In genomic region chr4:42184324-42184979, GRCm38 (mm10) we compare ENCODE assay signal across 23 mouse cellular contexts. TPM values are rescaled to one million over a fixed set of nuclear protein-coding genes. Genes with fewer than 3 reads are reported as not detected.
DNase-seq lines count a peak whose midpoint lies in the region; ATAC-seq and TF ChIP-seq lines count a peak whose summit lies in the region.
"Not testable (repeated sequence)": the region's sequence is repeated elsewhere in the genome, so short reads cannot be mapped to it uniquely, and the experiment has no call there.
"Had no signal": no experiment of that assay in that cellular context is flagged by ENCODE, and none has a peak within 500 bp of the region (broad histone marks: within the 10 kb centered on the region; RNA-seq: fewer than 3 reads in every experiment).

No protein-coding gene starts in this region.

- not testable (repeated sequence) for H3K27ac ChIP-seq in forebrain, embryonic 12.5 days; forebrain, postnatal 0 days (ENCODE audit: low read depth, low read length); hindbrain, embryonic 14.5 days; kidney, embryonic 15.5 days; midbrain, embryonic 11.5 days (ENCODE audit: low read depth, low read length); midbrain, embryonic 16.5 days (ENCODE audit: low read length); neural tube, embryonic 15.5 days (replicated peaks)

- H3K4me3 ChIP-seq in forebrain, embryonic 12.5 days (replicated peaks); forebrain, postnatal 0 days (ENCODE audit: low read depth, low read length); hindbrain, embryonic 14.5 days (replicated peaks; ENCODE audit: low read length); kidney, embryonic 15.5 days (replicated peaks); midbrain, embryonic 11.5 days (ENCODE audit: low read depth, low read length); midbrain, embryonic 16.5 days (ENCODE audit: low read depth, low read length); neural tube, embryonic 15.5 days (replicated peaks): not testable (repeated sequence)

- H3K9me3 ChIP-seq in forebrain, embryonic 12.5 days; forebrain, postnatal 0 days (ENCODE audit: low read length); hindbrain, embryonic 14.5 days (ENCODE audit: control insufficient read depth, low read length); kidney, embryonic 15.5 days (replicated peaks); midbrain, embryonic 11.5 days (ENCODE audit: control insufficient read depth, low read length); midbrain, embryonic 16.5 days (replicated peaks; ENCODE audit: control insufficient read depth, low read length, poor library complexity, severe bottlenecking); neural tube, embryonic 15.5 days (replicated peaks): not testable (repeated sequence)

- TF ChIP-seq CTCF in forebrain, postnatal 0 days (IDR thresholded peaks at IDR 0.05; ENCODE audit: low read depth): not testable (repeated sequence)

- not testable (repeated sequence) for DNase-seq in forebrain, postnatal 0 days; hindbrain, embryonic 14.5 days (ENCODE audit: low spot score); midbrain, embryonic 11.5 days (ENCODE audit: low spot score, missing footprints)

- not testable (repeated sequence) for H3K36me3 ChIP-seq in forebrain, embryonic 12.5 days (replicated peaks); forebrain, postnatal 0 days (ENCODE audit: insufficient read depth); hindbrain, embryonic 14.5 days (replicated peaks; ENCODE audit: control insufficient read depth, insufficient read depth); kidney, embryonic 15.5 days; midbrain, embryonic 11.5 days (ENCODE audit: control insufficient read depth, insufficient read depth, low read length); midbrain, embryonic 16.5 days (ENCODE audit: control insufficient read depth, insufficient read depth, low read length); neural tube, embryonic 15.5 days

- not testable (repeated sequence) for H3K4me1 ChIP-seq in forebrain, embryonic 12.5 days; forebrain, postnatal 0 days (ENCODE audit: insufficient read depth); hindbrain, embryonic 14.5 days (replicated peaks; ENCODE audit: control insufficient read depth, insufficient read depth, low read length); kidney, embryonic 15.5 days; midbrain, embryonic 11.5 days (ENCODE audit: control insufficient read depth, insufficient read depth, low read length); midbrain, embryonic 16.5 days (ENCODE audit: control insufficient read depth, insufficient read depth, low read length); neural tube, embryonic 15.5 days

- peak; percentile 77 for ATAC-seq in forebrain, embryonic 12.5 days (ENCODE audit: low FRiP score)
- peak; percentile 71 for ATAC-seq in forebrain, postnatal 0 days
- peak; percentile 24; the same call in 1 of the 2 replicates for ATAC-seq in hindbrain, embryonic 14.5 days (ENCODE audit: low FRiP score)
- peak; percentile 64 for ATAC-seq in kidney, embryonic 15.5 days (replicated peaks; ENCODE audit: low FRiP score)
- peak; percentile 71 for ATAC-seq in midbrain, embryonic 11.5 days (ENCODE audit: low FRiP score)
- peak; percentile 60 for ATAC-seq in midbrain, embryonic 16.5 days
- peak; percentile 81 for ATAC-seq in neural tube, embryonic 15.5 days (ENCODE audit: low FRiP score)

- not testable (repeated sequence) for H3K27me3 ChIP-seq in forebrain, embryonic 12.5 days; forebrain, postnatal 0 days (ENCODE audit: insufficient read depth, low read length); hindbrain, embryonic 14.5 days (ENCODE audit: control insufficient read depth, insufficient read depth, low read length); kidney, embryonic 15.5 days; midbrain, embryonic 11.5 days (ENCODE audit: control insufficient read depth, insufficient read depth, low read length); midbrain, embryonic 16.5 days (ENCODE audit: control insufficient read depth, insufficient read depth, low read depth, low read length); neural tube, embryonic 15.5 days (replicated peaks)

- not testable (repeated sequence) for H3K4me2 ChIP-seq in forebrain, embryonic 12.5 days; forebrain, postnatal 0 days (ENCODE audit: low read depth); hindbrain, embryonic 14.5 days (replicated peaks); kidney, embryonic 15.5 days; midbrain, embryonic 11.5 days; midbrain, embryonic 16.5 days (ENCODE audit: low read length); neural tube, embryonic 15.5 days

- H3K9ac ChIP-seq in forebrain, embryonic 12.5 days; forebrain, postnatal 0 days; hindbrain, embryonic 14.5 days; kidney, embryonic 15.5 days; midbrain, embryonic 11.5 days (ENCODE audit: low read length); midbrain, embryonic 16.5 days (ENCODE audit: low read depth, low read length); neural tube, embryonic 15.5 days (replicated peaks): not testable (repeated sequence)

- WGBS in forebrain, embryonic 12.5 days: no CpG with 5 or more reads among the region's 58 CpGs
- no CpG with 5 or more reads among the region's 58 CpGs for WGBS in forebrain, postnatal 0 days
- WGBS in hindbrain, embryonic 14.5 days: no CpG with 5 or more reads among the region's 58 CpGs
- no CpG with 5 or more reads among the region's 58 CpGs for WGBS in kidney, embryonic 15.5 days
- WGBS in midbrain, embryonic 11.5 days: no CpG with 5 or more reads among the region's 58 CpGs
- no CpG with 5 or more reads among the region's 58 CpGs for whole genome bisulfite sequencing in midbrain, embryonic 16.5 days
- no CpG with 5 or more reads among the region's 58 CpGs for WGBS in neural tube, embryonic 15.5 days

RNA-seq across cellular contexts. Expression of gene Gm13305, which starts 16.0 kb away (rescaled TPM):
- not detected in 2 replicates for polyA plus RNA-seq in forebrain, embryonic 12.5 days (2016; fragmentation: Nextera tagmentation; extraction: Ambion mirVana)
- total RNA-seq in forebrain, postnatal 0 days (2014; rRNA removed): 0.05 and 0.31 TPM in 2 replicates
- polyA plus RNA-seq in forebrain, postnatal 0 days (2015; fragmentation: Nextera tagmentation; extraction: Ambion mirVana): 0.26 TPM in 1 of 2 replicates, not detected in the other
- 0.46 TPM in 1 of 2 replicates, not detected in the other for polyA plus RNA-seq in hindbrain, embryonic 14.5 days (2014; fragmentation: Nextera tagmentation; extraction: Ambion mirVana)
- 0.52 TPM in 1 of 2 replicates, not detected in the other for polyA plus RNA-seq in kidney, embryonic 15.5 days (2015; fragmentation: Nextera tagmentation; extraction: Ambion mirVana)
- not detected in 2 replicates for polyA plus RNA-seq in midbrain, embryonic 11.5 days (2014; fragmentation: Nextera tagmentation; extraction: Ambion mirVana)
- 0.23 TPM in 1 of 2 replicates, not detected in the other for polyA plus RNA-seq in midbrain, embryonic 16.5 days (2015; fragmentation: Nextera tagmentation; extraction: Ambion mirVana)
- 0.79 TPM in 1 of 2 replicates, not detected in the other for polyA plus RNA-seq in neural tube, embryonic 15.5 days (2015; fragmentation: Nextera tagmentation; extraction: Ambion mirVana)
- total RNA-seq: adrenal gland, postnatal 25 days; heart, postnatal 10 days; hematopoietic stem cell, adult 5-6 weeks had no signal
- polyA plus RNA-seq: CD4-positive, CD25-positive, alpha-beta regulatory T cell, adult 4 months; embryonic facial prominence, embryonic 12.5 days; forebrain, embryonic 10.5 days; heart, embryonic 12.5 days; intestine, embryonic 14.5 days; large intestine, adult 2 months; liver, embryonic 12.5 days; small intestine, adult 2 months; stomach, embryonic 14.5 days had no signal

RNA-seq across cellular contexts. Expression of gene Gm13306, which starts 31.2 kb away (rescaled TPM):
- polyA plus RNA-seq in forebrain, embryonic 12.5 days (2016; fragmentation: Nextera tagmentation; extraction: Ambion mirVana): not detected in 2 replicates
- total RNA-seq in forebrain, postnatal 0 days (2014; rRNA removed): 4.2 and 7.7 TPM in 2 replicates
- 5.6 and 8.1 TPM in 2 replicates for polyA plus RNA-seq in forebrain, postnatal 0 days (2015; fragmentation: Nextera tagmentation; extraction: Ambion mirVana)
- 3.1 and 3.2 TPM in 2 replicates for polyA plus RNA-seq in hindbrain, embryonic 14.5 days (2014; fragmentation: Nextera tagmentation; extraction: Ambion mirVana)
- polyA plus RNA-seq in kidney, embryonic 15.5 days (2015; fragmentation: Nextera tagmentation; extraction: Ambion mirVana): not detected in 2 replicates
- polyA plus RNA-seq in midbrain, embryonic 11.5 days (2014; fragmentation: Nextera tagmentation; extraction: Ambion mirVana): not detected in 2 replicates
- 3.9 and 4.0 TPM in 2 replicates for polyA plus RNA-seq in midbrain, embryonic 16.5 days (2015; fragmentation: Nextera tagmentation; extraction: Ambion mirVana)
- 3.2 and 4.3 TPM in 2 replicates for polyA plus RNA-seq in neural tube, embryonic 15.5 days (2015; fragmentation: Nextera tagmentation; extraction: Ambion mirVana)
- total RNA-seq: adrenal gland, postnatal 25 days; gastrocnemius, adult 8-10 months; heart, postnatal 10 days; hematopoietic stem cell, adult 5-6 weeks had no signal
- polyA plus RNA-seq: CD4-positive, CD25-positive, alpha-beta regulatory T cell, adult 4 months; embryonic facial prominence, embryonic 12.5 days; forebrain, embryonic 10.5 days; heart, adult 2 months; heart, embryonic 12.5 days; intestine, embryonic 14.5 days; large intestine, adult 2 months; liver, embryonic 12.5 days; liver, postnatal 0 days; small intestine, adult 2 months; stomach, embryonic 14.5 days had no signal

RNA-seq across cellular contexts. Expression of gene Gm10600, which starts 56.0 kb away (rescaled TPM):
- not detected in 2 replicates for polyA plus RNA-seq in forebrain, embryonic 12.5 days (2016; fragmentation: Nextera tagmentation; extraction: Ambion mirVana)
- total RNA-seq in forebrain, postnatal 0 days (2014; rRNA removed): not detected in 2 replicates
- not detected in 2 replicates for polyA plus RNA-seq in forebrain, postnatal 0 days (2015; fragmentation: Nextera tagmentation; extraction: Ambion mirVana)
- polyA plus RNA-seq in hindbrain, embryonic 14.5 days (2014; fragmentation: Nextera tagmentation; extraction: Ambion mirVana): not detected in 2 replicates
- polyA plus RNA-seq in kidney, embryonic 15.5 days (2015; fragmentation: Nextera tagmentation; extraction: Ambion mirVana): not detected in 2 replicates
- not detected in 2 replicates for polyA plus RNA-seq in midbrain, embryonic 11.5 days (2014; fragmentation: Nextera tagmentation; extraction: Ambion mirVana)
- not detected in 2 replicates for polyA plus RNA-seq in midbrain, embryonic 16.5 days (2015; fragmentation: Nextera tagmentation; extraction: Ambion mirVana)
- polyA plus RNA-seq in neural tube, embryonic 15.5 days (2015; fragmentation: Nextera tagmentation; extraction: Ambion mirVana): not detected in 2 replicates
- total RNA-seq: hematopoietic stem cell, adult 5-6 weeks had no signal
- polyA plus RNA-seq: CD4-positive, CD25-positive, alpha-beta regulatory T cell, adult 4 months; embryonic facial prominence, embryonic 12.5 days; forebrain, embryonic 10.5 days; heart, adult 2 months; heart, embryonic 12.5 days; intestine, embryonic 14.5 days; large intestine, adult 2 months; limb, embryonic 14.5 days; liver, embryonic 12.5 days; liver, postnatal 0 days; small intestine, adult 2 months; stomach, embryonic 14.5 days had no signal

Comparison
In these comparisons a context has a peak if more than half of its experiments do, and no peak if none do; other contexts are left out.
1. ATAC-seq: peak in every context shown above with its lines; median percentile 81 in neural tube, embryonic 15.5 days; 77 in forebrain, embryonic 12.5 days; 71 in forebrain, postnatal 0 days; 71 in midbrain, embryonic 11.5 days; 64 in kidney, embryonic 15.5 days; 60 in midbrain, embryonic 16.5 days; 24 in hindbrain, embryonic 14.5 days.